Comparison of ENCODE assay signal across 7 mouse cellular contexts in genomic region chr9:54764561-54765217, GRCm38 (mm10). TPM values are rescaled to one million over a fixed set of nuclear protein-coding genes. Genes with fewer than 3 reads are reported as not detected.
DNase-seq lines count a peak whose midpoint lies in the region; ATAC-seq lines count a peak whose summit lies in the region.

TSS of gene Crabp1 (plus strand) at chr9:54764748.

- no peaks in the 10 kb centered on the region for H3K36me3 ChIP-seq in forebrain, embryonic 16.5 days (ENCODE audit: control insufficient read depth, insufficient read depth)
- no peaks in the 10 kb centered on the region; the same call in 1 of the 2 replicates for H3K36me3 ChIP-seq in midbrain, embryonic 10.5 days

- peak within 1 kb of the TSS; percentile 75 for H3K4me2 ChIP-seq in forebrain, embryonic 16.5 days (ENCODE audit: low read length)

- no peaks in the 10 kb centered on the region for H3K9me3 ChIP-seq in forebrain, embryonic 16.5 days (ENCODE audit: control insufficient read depth, low read length)
- H3K9me3 ChIP-seq in midbrain, embryonic 10.5 days (replicated peaks), result no peaks in the 10 kb centered on the region

- H3K9ac ChIP-seq in forebrain, embryonic 16.5 days (replicated peaks; ENCODE audit: low read depth, low read length), result peak within 1 kb of the TSS; percentile 48

- no peak within 1 kb of the TSS for H3K27ac ChIP-seq in forebrain, embryonic 16.5 days (ENCODE audit: low read length)
- peak within 1 kb of the TSS; percentile 76 for H3K27ac ChIP-seq in midbrain, embryonic 10.5 days (replicated peaks)

- 0 out of 2 replicates have a peak, but pooled peaks have one; percentile 42 for ATAC-seq in common myeloid progenitor, adult 5-6 weeks (replicated peaks; ENCODE audit: low read depth, poor library complexity, severe bottlenecking)
- peak; percentile 77 for ATAC-seq in forebrain, embryonic 16.5 days

- 1% methylated on average over 41 of the region's 45 CpGs for WGBS in forebrain, embryonic 16.5 days
- WGBS in midbrain, embryonic 10.5 days, result under 1% methylated on average over 39 of the region's 45 CpGs

- peaks cover 35% of the 10 kb centered on the region for H3K27me3 ChIP-seq in forebrain, embryonic 16.5 days (replicated peaks; ENCODE audit: control insufficient read depth, insufficient read depth, low read length)
- peaks cover 79% of the 10 kb centered on the region for H3K27me3 ChIP-seq in midbrain, embryonic 10.5 days (ENCODE audit: low read depth, poor library complexity, severe bottlenecking)

- H3K4me3 ChIP-seq in forebrain, embryonic 16.5 days (replicated peaks; ENCODE audit: low read length), result peak within 1 kb of the TSS; percentile 40
- peak within 1 kb of the TSS; percentile 53 for H3K4me3 ChIP-seq in midbrain, embryonic 10.5 days

- intact Hi-C loops in left cerebral cortex, postnatal 4 days (cut with DNase I), result no loop called here
- intact Hi-C loops in left cerebral cortex, postnatal 36 days (cut with DNase I), result no loop called here

- peaks cover 19% of the 10 kb centered on the region for H3K4me1 ChIP-seq in forebrain, embryonic 16.5 days (replicated peaks; ENCODE audit: control insufficient read depth, insufficient read depth, low read length)
- H3K4me1 ChIP-seq in midbrain, embryonic 10.5 days, result peaks cover 46% of the 10 kb centered on the region

- DNase-seq in left cerebral cortex, postnatal 4 days, result no peak
- no peak for DNase-seq in left cerebral cortex, postnatal 36 days (ENCODE audit: low spot score in 2 of 2)
- peak; percentile 59 for DNase-seq in midbrain, embryonic 10.5 days (ENCODE audit: low spot score)
- DNase-seq in yolk sac, embryonic 10.5 days (ENCODE audit: low spot score), result no peak
- DNase-seq in urinary bladder, postnatal 4 days (ENCODE audit: low spot score in 2 of 2), result no peak

RNA-seq across cellular contexts. Expression of gene Crabp1, which starts in this region (rescaled TPM):
- total RNA-seq in left cerebral cortex, postnatal 4 days (2021), result 10 to 100 TPM; 14.1 to 20.7 TPM
- 1 to 10 TPM; 1.8 to 2.6 TPM for total RNA-seq in left cerebral cortex, postnatal 36 days (2021)
- not detected in 2 replicates for total RNA-seq in common myeloid progenitor, adult 5-6 weeks (2017)
- 44.7 and 55.4 TPM in 2 replicates for polyA plus RNA-seq in forebrain, embryonic 16.5 days (2015; fragmentation: Nextera tagmentation; extraction: Ambion mirVana)
- polyA plus RNA-seq in midbrain, embryonic 10.5 days (2016; fragmentation: Nextera tagmentation; extraction: Ambion mirVana), result 1,146 and 1,287 TPM in 2 replicates

Comparison
In these comparisons a context has a peak if more than half of its experiments do, and no peak if none do; other contexts are left out.
1. RNA of gene Crabp1 (total RNA-seq): 14.1 to 20.7 TPM in left cerebral cortex, postnatal 4 days; 1.8 to 2.6 TPM in left cerebral cortex, postnatal 36 days and not detected in common myeloid progenitor, adult 5-6 weeks; every median in the first group is over 4 times any median in the second.
2. RNA of gene Crabp1 (polyA plus RNA-seq): 1,146 to 1,287 TPM in midbrain, embryonic 10.5 days; 44.7 to 55.4 TPM in forebrain, embryonic 16.5 days; every median in the first group is over 10 times any median in the second.
3. Peak in ATAC-seq in common myeloid progenitor, adult 5-6 weeks; RNA of the gene not detected or under 1 TPM.